Mouse (Mus musculus) ovary, adult 2 months (tissue): ENCODE data around the gene Fer. TPM values are rescaled to one million over a fixed set of nuclear protein-coding genes. Genes with fewer than 3 reads are reported as not detected.

Source experiments
- polyA plus RNA-seq: library from polyadenylated mRNA; depleted of rRNA; stranded (reverse); fragments of >200 nt; gene quantifications from 2 replicates; pipeline ENCODE4 v1.2.3, GENCODE M21; 2012; rRNA removed

The Fer gene
- 2.1 and 2.8 TPM in 2 replicates for polyA plus RNA-seq

DNA sequence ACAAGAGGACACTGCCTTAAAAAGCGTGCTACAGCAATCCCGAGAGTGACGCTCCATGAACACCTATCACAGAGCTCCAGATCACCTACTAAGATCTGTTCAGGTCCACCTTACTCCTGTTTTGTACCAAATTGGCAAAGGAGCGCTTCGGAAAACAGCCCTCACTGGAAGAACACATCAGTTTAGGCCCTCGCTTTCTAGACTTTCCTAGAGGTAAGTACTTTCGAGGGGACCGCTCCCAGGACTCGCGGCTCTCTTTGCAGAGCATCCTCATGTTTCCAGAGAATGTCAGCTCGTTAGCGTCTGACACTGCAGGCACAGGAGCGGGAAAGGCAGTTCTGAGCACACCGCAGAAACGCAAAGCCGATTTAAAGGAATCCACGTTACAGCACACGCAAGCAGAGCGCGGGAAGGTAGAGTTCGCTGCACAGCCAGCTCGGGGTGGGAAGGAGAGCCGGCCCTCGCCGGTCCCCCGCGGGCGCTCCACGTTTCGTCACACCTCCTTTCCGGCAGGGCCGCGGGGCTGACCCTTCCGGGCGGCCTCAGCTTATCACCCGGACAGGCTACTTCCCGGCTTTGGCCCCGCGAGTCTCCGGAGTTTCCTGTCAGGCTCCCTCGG is at the start of gene Fer:
Gene Fer (plus strand): TSS at position 51 of the 619 bp plus-strand sequence.

GRCm38 (mm10) chr17:63863647-63864149 is 836 bp downstream of the Fer start, which contains the start of gene A930002H24Rik:
TSS of gene A930002H24Rik (minus strand) at chr17:63863791.

Other genes starting within 250 kb of the Fer start
- 2.1 and 3.7 TPM in 2 replicates for gene A930002H24Rik, start 729 bp downstream of the Fer start, polyA plus RNA-seq